Mouse (Mus musculus): ENCODE results near the gene Gm3373. TPM values are rescaled to one million over a fixed set of nuclear protein-coding genes. Genes with fewer than 3 reads are reported as not detected.

Gene Gm3373
- 0.31 TPM in 1 of 2 replicates, not detected in the other for polyA plus RNA-seq (2012; ENCODE audit: low replicate concordance)

GRCm38 (mm10) chr14:5741477-5741876 is at the start of gene Gm3373:
Gene Gm3373 (minus strand): TSS chr14:5741577.

GRCm38 (mm10) chr14:5687357-5687756 is 54.0 kb downstream of the Gm3373 start, which contains the start of gene Gm9603:
Gene Gm9603 (minus strand): TSS chr14:5687457.

Other genes starting within 250 kb of the Gm3373 start
- not detected in 2 replicates for gene Gm3488, start 239.9 kb downstream of the Gm3373 start, polyA plus RNA-seq (2012; ENCODE audit: low replicate concordance)
- not detected in 2 replicates for gene Gm3532, start 203.1 kb downstream of the Gm3373 start, polyA plus RNA-seq (2012; ENCODE audit: low replicate concordance)
- gene Gm8265, start 108.5 kb downstream of the Gm3373 start, polyA plus RNA-seq (2012; ENCODE audit: low replicate concordance): not detected in 2 replicates
- not detected in 2 replicates for gene Gm9603, start 54.1 kb downstream of the Gm3373 start, polyA plus RNA-seq (2012; ENCODE audit: low replicate concordance)
- gene Gm3383, start 66.4 kb upstream of the Gm3373 start, polyA plus RNA-seq (2012; ENCODE audit: low replicate concordance): 0.06 TPM in 1 of 2 replicates, not detected in the other
- not detected in 2 replicates for gene Gm3424, start 88.8 kb upstream of the Gm3373 start, polyA plus RNA-seq (2012; ENCODE audit: low replicate concordance)
- not detected in 2 replicates for gene Gm8237, start 138.8 kb upstream of the Gm3373 start, polyA plus RNA-seq (2012; ENCODE audit: low replicate concordance)
- not detected in 2 replicates for gene Gm3248, start 220.2 kb upstream of the Gm3373 start, polyA plus RNA-seq (2012; ENCODE audit: low replicate concordance)
- gene Gm3453, start 237.6 kb upstream of the Gm3373 start, polyA plus RNA-seq (2012; ENCODE audit: low replicate concordance): not detected in 2 replicates

Measured in hematopoietic multipotent progenitor cell, adult 10-12 weeks (in vitro differentiated cells).